Mouse (Mus musculus): ENCODE data around the gene Serpinb1c. TPM values are rescaled to one million over a fixed set of nuclear protein-coding genes. Genes with fewer than 3 reads are reported as not detected.
"Not testable (repeated sequence)": the region's sequence is repeated elsewhere in the genome, so short reads cannot be mapped to it uniquely, and the experiment has no call there.

The Serpinb1c gene
- polyA plus RNA-seq, 1 experiment, result not detected

DNA sequence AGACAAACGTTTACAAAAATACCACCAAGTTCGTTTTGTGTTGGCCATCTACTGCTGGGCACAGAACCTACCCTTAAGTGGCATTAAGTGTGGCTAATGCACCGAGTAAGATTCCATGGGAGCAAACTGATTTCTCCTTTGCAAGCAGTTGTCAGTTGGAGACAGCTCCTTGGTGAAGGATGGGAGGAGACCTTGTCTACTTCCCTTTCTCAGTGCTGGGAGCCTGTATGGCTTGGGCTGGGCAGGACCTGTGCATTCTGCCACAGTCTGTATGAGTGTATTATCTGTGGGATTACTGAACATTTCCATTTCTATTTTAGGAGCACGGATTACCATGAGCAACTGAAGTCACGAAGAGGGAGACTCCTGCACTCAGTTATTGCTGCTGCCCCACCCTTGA lies 29.2 kb downstream of the Serpinb1c start:
- Histone ChIP-seq H3K4me3 (replicated peaks) (no peak overlapping the region), H3K36me3 (ENCODE audit: control insufficient read depth) (no peaks in the 10 kb centered on the region), H3K9me3 (ENCODE audit: control insufficient read depth, low read length) (no peaks in the 10 kb centered on the region), H3K4me1 (ENCODE audit: control insufficient read depth) (no peaks in the 10 kb centered on the region), H3K27me3 (ENCODE audit: control insufficient read depth) (no peaks in the 10 kb centered on the region)
- no peak for TF ChIP-seq TAL1 (IDR thresholded peaks at IDR 0.05; ENCODE audit: low read length)
- no peak for TF ChIP-seq GATA1 (IDR thresholded peaks at IDR 0.05; ENCODE audit: low read length)

DNA sequence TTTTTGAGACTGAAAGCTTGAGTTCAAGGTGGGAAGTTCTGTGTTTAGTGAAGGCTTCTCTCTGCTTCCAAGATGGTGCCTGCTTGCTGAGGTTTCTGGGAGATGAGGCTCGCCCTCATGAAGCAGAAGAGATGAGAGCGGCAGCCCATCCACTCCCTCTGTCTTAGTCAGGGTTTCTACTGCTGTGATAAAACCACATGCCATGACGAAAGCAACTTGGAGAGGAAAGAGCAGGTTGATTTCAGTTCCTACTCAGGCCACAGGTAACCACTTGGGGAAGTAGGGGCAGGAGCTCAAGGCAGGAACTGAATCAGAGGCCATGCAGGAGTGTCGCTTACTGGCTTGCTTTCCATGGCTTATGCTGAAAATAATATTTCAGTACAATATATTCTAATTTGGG lies 29.8 kb downstream of the Serpinb1c start:
- H3K27me3 ChIP-seq (ENCODE audit: control insufficient read depth); H3K9me3 ChIP-seq (ENCODE audit: control insufficient read depth, low read length); H3K36me3 ChIP-seq (ENCODE audit: control insufficient read depth); H3K4me1 ChIP-seq (ENCODE audit: control insufficient read depth); H3K4me3 ChIP-seq (replicated peaks): not testable (repeated sequence)

DNA sequence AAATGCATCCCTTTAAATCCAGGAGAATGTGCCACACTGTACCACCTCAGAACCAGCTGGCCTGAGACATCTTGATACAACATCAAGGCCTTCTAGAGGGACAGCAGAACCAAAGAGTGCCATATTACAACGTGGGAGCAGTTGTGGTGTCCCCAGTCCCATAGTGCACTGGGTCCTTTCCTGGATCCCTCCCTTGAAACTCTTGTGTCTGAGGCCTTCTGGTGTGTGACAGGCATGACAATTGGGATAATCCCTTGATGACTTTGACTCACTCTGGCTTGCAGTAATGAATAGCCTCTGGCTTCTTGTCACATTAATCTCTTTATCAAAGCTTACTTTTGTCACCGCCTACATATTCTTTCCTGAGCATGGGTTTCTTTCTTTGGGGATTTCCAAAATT lies 31.0 kb downstream of the Serpinb1c start:
- H3K36me3 ChIP-seq (ENCODE audit: control insufficient read depth), result no peaks in the 10 kb centered on the region
- no peaks in the 10 kb centered on the region for H3K27me3 ChIP-seq (ENCODE audit: control insufficient read depth)
- TF ChIP-seq TAL1 (IDR thresholded peaks at IDR 0.05; ENCODE audit: low read length) (no peak), GATA1 (IDR thresholded peaks at IDR 0.05; ENCODE audit: low read length) (no peak)
- H3K4me3 ChIP-seq (replicated peaks), result no peak overlapping the region
- H3K4me1 ChIP-seq (ENCODE audit: control insufficient read depth), result no peaks in the 10 kb centered on the region
- H3K9me3 ChIP-seq (ENCODE audit: control insufficient read depth, low read length), result no peaks in the 10 kb centered on the region

DNA sequence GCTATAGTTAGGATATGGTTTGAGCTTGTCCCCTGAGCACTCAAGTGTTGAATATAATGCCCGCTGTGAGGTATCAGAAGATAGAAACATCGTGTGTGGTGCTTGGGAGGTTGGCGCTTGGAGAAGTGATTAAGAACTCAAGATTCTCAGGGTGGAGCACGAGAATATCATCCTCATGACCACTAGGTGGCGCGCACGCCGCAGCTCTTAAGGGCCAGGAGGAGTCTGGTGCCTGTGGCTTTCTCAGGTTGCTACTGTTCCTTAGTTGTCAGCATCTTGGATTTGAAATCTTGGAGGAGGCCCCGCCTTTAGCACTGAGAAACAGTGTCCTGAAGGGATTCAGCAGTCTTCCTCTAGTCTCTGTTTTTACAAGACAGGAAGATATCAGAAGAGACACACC lies 31.5 kb downstream of the Serpinb1c start:
- TF ChIP-seq GATA1 (IDR thresholded peaks at IDR 0.05; ENCODE audit: low read length) (no peak), TAL1 (IDR thresholded peaks at IDR 0.05; ENCODE audit: low read length) (no peak)
- H3K4me3 ChIP-seq (replicated peaks), result no peak overlapping the region
- no peaks in the 10 kb centered on the region for H3K36me3 ChIP-seq (ENCODE audit: control insufficient read depth)
- no peaks in the 10 kb centered on the region for H3K27me3 ChIP-seq (ENCODE audit: control insufficient read depth)
- H3K4me1 ChIP-seq (ENCODE audit: control insufficient read depth), result no peaks in the 10 kb centered on the region
- no peaks in the 10 kb centered on the region for H3K9me3 ChIP-seq (ENCODE audit: control insufficient read depth, low read length)

- TF ChIP-seq TAL1 (IDR thresholded peaks at IDR 0.05; ENCODE audit: low read length), result no peak
- no peak for TF ChIP-seq GATA1 (IDR thresholded peaks at IDR 0.05; ENCODE audit: low read length)
- Histone ChIP-seq H3K4me1 (ENCODE audit: control insufficient read depth) (no peaks in the 10 kb centered on the region), H3K9me3 (ENCODE audit: control insufficient read depth, low read length) (no peaks in the 10 kb centered on the region), H3K4me3 (replicated peaks) (no peak overlapping the region), H3K36me3 (ENCODE audit: control insufficient read depth) (no peaks in the 10 kb centered on the region), H3K27me3 (ENCODE audit: control insufficient read depth) (no peaks in the 10 kb centered on the region)
These were observed 32.4 kb downstream of the Serpinb1c start for GRCm38 (mm10) chr13:32865591-32865990.

- H3K36me3 ChIP-seq (ENCODE audit: control insufficient read depth); H3K4me3 ChIP-seq (replicated peaks); H3K27me3 ChIP-seq (ENCODE audit: control insufficient read depth); H3K4me1 ChIP-seq (ENCODE audit: control insufficient read depth); H3K9me3 ChIP-seq (ENCODE audit: control insufficient read depth, low read length): not testable (repeated sequence)
These were observed 33.5 kb downstream of the Serpinb1c start for GRCm38 (mm10) chr13:32864529-32864928.

GRCm38 (mm10) chr13:32863456-32863855 lies 34.6 kb downstream of the Serpinb1c start:
- TF ChIP-seq TAL1 (IDR thresholded peaks at IDR 0.05; ENCODE audit: low read length) (no peak), GATA1 (IDR thresholded peaks at IDR 0.05; ENCODE audit: low read length) (no peak)
- H3K4me3 ChIP-seq (replicated peaks), result no peak overlapping the region

DNA sequence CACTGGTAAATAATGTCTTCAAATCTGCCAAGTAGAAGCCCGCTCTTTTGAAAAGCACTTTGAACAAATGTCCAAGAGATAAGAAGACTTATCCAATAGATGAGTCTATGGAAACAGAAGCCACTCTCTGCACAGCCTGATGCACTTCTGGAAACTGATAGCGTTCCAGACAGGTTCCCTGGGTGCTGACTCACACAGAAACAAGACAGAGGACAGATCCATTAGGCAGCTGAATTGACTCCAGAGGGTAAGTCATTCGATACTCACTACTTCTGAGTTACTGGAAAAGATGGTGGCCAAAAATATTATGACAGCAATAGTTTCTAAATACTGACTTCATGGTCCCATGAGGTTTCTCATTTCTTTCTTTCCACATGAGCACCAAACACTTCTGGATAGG lies 37.2 kb downstream of the Serpinb1c start:
- H3K36me3 ChIP-seq (ENCODE audit: control insufficient read depth), result no peaks in the 10 kb centered on the region
- no peak for TF ChIP-seq TAL1 (IDR thresholded peaks at IDR 0.05; ENCODE audit: low read length)
- TF ChIP-seq GATA1 (IDR thresholded peaks at IDR 0.05; ENCODE audit: low read length), result no peak

More at GRCm38 (mm10) chr13:32863456-32863855, 34.6 kb downstream of the Serpinb1c start:
- Histone ChIP-seq H3K9me3 (ENCODE audit: control insufficient read depth, low read length) (no peaks in the 10 kb centered on the region), H3K27me3 (ENCODE audit: control insufficient read depth) (no peaks in the 10 kb centered on the region), H3K36me3 (ENCODE audit: control insufficient read depth) (no peaks in the 10 kb centered on the region), H3K4me1 (ENCODE audit: control insufficient read depth) (no peaks in the 10 kb centered on the region)

DNA sequence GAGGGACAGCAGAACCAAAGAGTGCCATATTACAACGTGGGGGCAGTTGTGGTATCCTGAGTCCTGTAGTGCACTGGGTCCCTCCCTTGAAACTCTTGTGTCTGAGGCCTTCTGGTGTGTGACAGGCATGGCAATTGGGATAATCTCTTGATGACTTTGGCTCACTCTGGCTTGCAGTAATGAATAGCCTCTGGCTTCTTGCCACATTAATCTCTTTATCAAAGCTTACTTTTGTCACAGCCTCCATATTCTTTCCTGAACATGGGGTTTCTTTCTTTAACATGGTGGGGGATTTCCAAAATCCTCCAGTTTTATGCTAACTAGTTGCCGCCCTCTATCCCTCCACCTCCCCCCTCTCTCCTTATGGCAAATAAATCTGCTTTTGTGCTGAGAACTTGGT lies 44.9 kb downstream of the Serpinb1c start:
- no peaks in the 10 kb centered on the region for H3K9me3 ChIP-seq (ENCODE audit: control insufficient read depth, low read length)
- no peaks in the 10 kb centered on the region for H3K36me3 ChIP-seq (ENCODE audit: control insufficient read depth)
- H3K4me1 ChIP-seq (ENCODE audit: control insufficient read depth), result no peaks in the 10 kb centered on the region
- H3K4me3 ChIP-seq (replicated peaks), result no peak overlapping the region
- TF ChIP-seq TAL1 (IDR thresholded peaks at IDR 0.05; ENCODE audit: low read length), result no peak
- no peak for TF ChIP-seq GATA1 (IDR thresholded peaks at IDR 0.05; ENCODE audit: low read length)
- H3K27me3 ChIP-seq (ENCODE audit: control insufficient read depth), result no peaks in the 10 kb centered on the region

More for the DNA sequence above, 37.2 kb downstream of the Serpinb1c start:
- Histone ChIP-seq H3K4me3 (replicated peaks) (no peak overlapping the region), H3K27me3 (ENCODE audit: control insufficient read depth) (no peaks in the 10 kb centered on the region), H3K4me1 (ENCODE audit: control insufficient read depth) (no peaks in the 10 kb centered on the region), H3K9me3 (ENCODE audit: control insufficient read depth, low read length) (no peaks in the 10 kb centered on the region)

GRCm38 (mm10) chr13:32852539-32852938 lies 45.5 kb downstream of the Serpinb1c start:
- H3K9me3 ChIP-seq (ENCODE audit: control insufficient read depth, low read length), result no peaks in the 10 kb centered on the region
- H3K4me1 ChIP-seq (ENCODE audit: control insufficient read depth), result no peaks in the 10 kb centered on the region
- no peak for TF ChIP-seq GATA1 (IDR thresholded peaks at IDR 0.05; ENCODE audit: low read length)
- TF ChIP-seq TAL1 (IDR thresholded peaks at IDR 0.05; ENCODE audit: low read length), result no peak
- no peaks in the 10 kb centered on the region for H3K27me3 ChIP-seq (ENCODE audit: control insufficient read depth)
- H3K36me3 ChIP-seq (ENCODE audit: control insufficient read depth), result no peaks in the 10 kb centered on the region
- H3K4me3 ChIP-seq (replicated peaks), result no peak overlapping the region

Measured in erythroblast, embryonic 14.5 days (primary cell).